Mouse (Mus musculus) embryonic fibroblast, embryonic 13.5 days (primary cell): ENCODE measurements at regions not wholly inside any gene's neighbourhood (a gene's known extent, or its start where the extent isn't known, plus 50 kb on each side); places are given as distances from the start of the nearest gene placed in this dataset.

Experiments used
- CTCF ChIP-seq: IDR thresholded peaks from 2 replicates; pipeline ENCODE4 v1.5.1; 2011; ENCODE audit warnings: mild to moderate bottlenecking, control low read depth, low read length, moderate library complexity, borderline replicate concordance; ENCODE audit not compliant: insufficient read depth
- POLR2A ChIP-seq: IDR thresholded peaks from 2 replicates; pipeline ENCODE4 v1.6.1; 2011; ENCODE audit warnings: low read depth, mild to moderate bottlenecking, control low read depth, low read length, moderate library complexity

DNA sequence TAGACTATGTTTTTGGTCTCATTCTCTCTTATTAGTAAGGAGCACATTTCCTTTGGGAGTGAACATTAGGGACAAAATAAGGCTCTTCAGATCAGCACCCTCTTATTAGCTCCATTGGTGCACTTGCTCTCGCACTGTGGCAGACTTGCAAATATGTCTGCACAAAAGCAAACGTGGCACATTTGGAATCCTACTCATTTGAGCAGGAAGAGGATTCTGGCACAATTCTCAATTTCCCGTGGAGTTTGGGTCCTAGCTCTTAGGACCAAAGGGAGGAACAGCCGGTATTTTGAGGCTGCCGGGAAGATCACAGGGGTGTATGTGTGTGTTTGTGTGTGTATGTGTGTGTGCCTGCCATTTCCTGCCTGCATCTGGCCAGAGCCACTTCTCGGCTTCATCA is 244.5 kb downstream of the Rngtt start:
- TF ChIP-seq CTCF (no peak), POLR2A (no peak)
